Comparison of ENCODE assay signal across 15 mouse cellular contexts in genomic region chr2:48825878-48826277, GRCm38 (mm10).
"Had no signal": no experiment of that assay in that cellular context is flagged by ENCODE, and none has a peak within 500 bp of the region (broad histone marks: within the 10 kb centered on the region; RNA-seq: fewer than 3 reads in every experiment).

No protein-coding gene starts in this region.

- H3K9ac ChIP-seq: neural tube, embryonic 13.5 days; neural tube, embryonic 15.5 days; stomach, embryonic 15.5 days had no signal

- DNase-seq: right cerebral cortex, adult 18-20 months; right cerebral cortex, postnatal 14 days; right cerebral cortex, postnatal 25 days; right cerebral cortex, postnatal 4 days; spleen, adult 18-20 months; thymus, adult 18-20 months; thymus, adult 2 months; thymus, postnatal 14 days; thymus, postnatal 25 days; thymus, postnatal 36 days; thymus, postnatal 4 days had no signal

- H3K4me3 ChIP-seq: neural tube, embryonic 13.5 days; neural tube, embryonic 15.5 days; stomach, embryonic 15.5 days had no signal

- H3K9me3 ChIP-seq: neural tube, embryonic 13.5 days; neural tube, embryonic 15.5 days; stomach, embryonic 15.5 days had no signal

- H3K27me3 ChIP-seq: neural tube, embryonic 13.5 days; neural tube, embryonic 15.5 days; stomach, embryonic 15.5 days had no signal

- H3K36me3 ChIP-seq: neural tube, embryonic 13.5 days; neural tube, embryonic 15.5 days; stomach, embryonic 15.5 days had no signal

- H3K4me2 ChIP-seq: neural tube, embryonic 13.5 days; neural tube, embryonic 15.5 days; stomach, embryonic 15.5 days had no signal

- H3K27ac ChIP-seq: neural tube, embryonic 13.5 days; neural tube, embryonic 15.5 days; stomach, embryonic 15.5 days; stomach, postnatal 0 days had no signal
